Mouse (Mus musculus) cerebellum, adult 2 months (tissue): ENCODE data around the gene Ift81.

Experiments used
- CTCF ChIP-seq: fragments of 200-500 bp; IDR thresholded peaks from 2 replicates; pipeline ENCODE4 v1.5.1; 2011; ENCODE audit warnings: low read depth, mild to moderate bottlenecking, control low read depth, low read length, moderate library complexity, borderline replicate concordance; ENCODE audit not compliant: insufficient read depth
- POLR2A ChIP-seq: fragments of 200-500 bp; IDR thresholded peaks from 2 replicates; pipeline ENCODE4 v1.6.1; 2011; ENCODE audit warnings: low read length, control low read depth, borderline replicate concordance; ENCODE audit not compliant: insufficient read depth

- TF ChIP-seq CTCF: no peak
- no peak for TF ChIP-seq POLR2A
These were observed 89.5 kb downstream of the Ift81 start for GRCm38 (mm10) chr5:122524854-122525237.
